Mouse (Mus musculus): ENCODE measurements at regions not wholly inside any gene's neighbourhood (a gene's known extent, or its start where the extent isn't known, plus 50 kb on each side); places are given as distances from the start of the nearest gene placed in this dataset.

DNA sequence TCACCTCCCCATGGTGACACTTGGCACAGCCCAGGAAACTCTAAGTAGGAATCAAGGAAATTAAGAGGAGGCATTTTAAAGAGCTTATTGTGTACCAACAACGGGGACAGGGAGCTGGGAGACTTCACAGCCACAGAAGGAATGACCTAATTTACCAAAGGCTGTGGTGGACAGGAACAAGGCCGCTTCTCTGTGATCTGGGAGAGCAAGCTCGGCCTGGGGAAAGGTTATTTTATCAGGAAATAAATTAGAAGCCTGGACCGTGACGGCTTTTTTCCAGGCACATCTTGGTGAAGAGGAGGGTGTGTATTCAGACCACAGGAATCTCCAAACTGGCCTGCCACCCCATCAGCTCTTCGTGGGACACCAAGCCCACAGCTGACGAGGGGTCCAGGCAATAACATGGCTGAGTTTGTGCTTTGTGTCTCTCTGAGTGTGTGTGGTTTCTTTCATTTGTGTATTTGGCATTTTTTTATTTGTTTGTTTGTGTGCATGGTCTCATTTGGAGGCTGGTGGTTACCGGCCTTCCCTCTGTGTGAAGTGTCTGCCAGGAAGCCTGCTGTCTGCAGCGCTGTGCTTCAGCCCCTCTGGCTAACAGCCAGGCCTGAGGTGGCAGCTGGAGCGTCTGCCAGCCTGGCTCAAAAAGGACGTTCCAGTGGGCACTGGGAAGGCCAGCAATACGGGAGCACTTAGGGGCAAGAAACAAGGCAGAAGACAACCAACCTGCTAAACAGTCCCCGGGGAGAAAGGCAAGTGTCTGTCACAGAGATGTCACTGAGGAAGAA lies 2174.6 kb upstream of the Gm7489 start:
- DNase-seq (ENCODE audit: extremely low spot score in 1 of 2, low spot score in 1 of 2): peak; percentile 5 to 44

DNA sequence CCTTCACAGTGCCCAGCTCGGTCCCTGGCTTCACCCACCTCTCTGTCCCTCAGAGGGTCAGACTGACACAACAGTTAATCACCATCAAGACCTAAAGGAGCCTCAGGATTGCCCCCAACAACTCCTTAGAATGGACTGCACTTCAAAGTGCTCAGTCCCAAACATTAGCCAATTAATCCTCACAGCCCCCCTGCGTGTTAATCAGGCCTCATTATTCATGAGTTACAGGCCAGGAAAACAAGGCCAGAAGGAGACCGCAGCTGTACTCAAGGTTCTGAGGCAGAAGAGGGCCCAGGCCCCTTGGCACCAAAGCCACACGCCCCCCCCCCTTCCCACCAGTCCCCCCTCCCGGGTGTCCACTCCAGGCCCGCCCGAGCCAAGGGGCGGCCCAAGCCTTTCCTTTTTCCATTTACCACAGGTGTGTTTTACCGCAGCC lies 2163.8 kb upstream of the Gm7489 start:
- DNase-seq (ENCODE audit: extremely low spot score in 1 of 2, low spot score in 1 of 2): no peak

DNA sequence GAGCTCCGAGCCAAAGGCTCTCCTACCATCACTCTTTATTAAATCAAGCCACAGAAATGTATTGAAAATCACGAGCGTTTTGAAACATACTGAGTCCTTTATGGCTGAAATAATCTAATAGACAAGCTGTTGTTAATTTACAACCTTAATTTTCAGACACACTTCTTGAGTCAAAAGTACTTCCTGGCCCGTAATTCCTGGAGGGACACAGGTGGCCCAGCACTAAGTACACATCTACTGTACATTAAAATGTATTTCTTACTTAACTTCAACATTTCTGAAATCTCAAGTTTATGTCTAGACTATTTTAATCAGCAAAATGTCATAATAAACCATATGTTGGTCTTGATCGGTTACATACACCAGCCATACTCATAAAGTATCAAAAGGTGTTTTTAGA lies 2163.3 kb upstream of the Gm7489 start:
- no peak for DNase-seq (ENCODE audit: extremely low spot score in 1 of 2, low spot score in 1 of 2)

DNA sequence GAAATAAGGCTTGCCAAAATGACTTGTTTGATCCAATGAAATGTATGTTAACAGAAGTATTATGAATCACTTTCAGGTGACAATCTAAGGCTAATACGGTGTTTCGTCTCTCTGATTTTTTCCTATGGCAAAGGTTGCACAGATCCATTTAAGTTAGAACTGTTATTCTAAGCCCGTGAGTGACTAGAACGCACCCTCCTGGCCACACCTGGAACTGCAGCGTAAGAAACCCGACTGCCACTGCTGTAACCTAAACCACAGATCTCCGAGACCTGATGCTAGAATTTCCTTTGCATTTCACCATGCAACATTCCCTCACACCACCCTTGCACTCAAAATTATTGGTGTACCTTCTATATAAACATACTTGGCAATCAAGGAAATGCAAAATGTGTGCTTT lies 2160.6 kb upstream of the Gm7489 start:
- peak in 1 of 2 experiments; percentile 10 for DNase-seq (ENCODE audit: extremely low spot score in 1 of 2, low spot score in 1 of 2)

DNA sequence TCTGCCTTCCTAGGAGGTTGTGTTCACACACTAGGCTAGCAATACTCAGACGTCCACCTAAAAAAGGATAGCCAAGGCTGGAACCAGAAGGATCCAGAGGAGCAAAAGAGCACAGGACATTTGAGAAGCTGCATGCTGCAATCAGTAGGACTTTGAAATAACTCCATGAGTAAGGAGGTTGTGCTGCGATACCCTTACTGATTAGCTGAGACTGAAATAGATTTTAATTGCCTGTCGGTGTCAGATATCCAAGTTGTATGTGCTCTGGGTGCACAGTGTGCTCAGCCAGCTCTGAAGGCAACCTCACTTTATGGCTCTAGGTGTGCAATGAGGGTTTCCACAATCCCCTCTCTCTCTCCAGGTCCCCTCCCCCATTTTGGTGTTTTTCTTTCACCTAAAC lies 2159.2 kb upstream of the Gm7489 start:
- DNase-seq (ENCODE audit: extremely low spot score in 1 of 2, low spot score in 1 of 2): no peak

DNA sequence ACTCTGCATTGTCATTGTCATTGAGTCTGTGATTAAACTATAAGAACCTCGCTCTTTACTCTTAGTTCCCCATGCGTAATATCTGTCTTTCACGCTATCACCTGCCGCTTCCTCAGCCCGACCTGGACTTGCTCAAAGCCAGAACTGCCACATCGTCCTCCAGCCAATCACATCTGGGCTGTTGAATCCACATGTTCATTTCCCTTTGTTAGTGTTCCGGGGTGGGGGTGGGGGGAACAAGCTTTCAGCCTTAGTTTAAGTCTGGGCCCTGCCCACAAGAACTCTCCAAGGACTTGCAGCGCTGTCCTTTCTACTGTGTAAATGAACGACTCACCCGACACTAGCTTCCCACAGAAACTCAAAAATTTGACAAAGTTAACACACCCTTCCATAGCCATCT lies 2154.6 kb upstream of the Gm7489 start:
- DNase-seq (ENCODE audit: extremely low spot score in 1 of 2, low spot score in 1 of 2): no peak

DNA sequence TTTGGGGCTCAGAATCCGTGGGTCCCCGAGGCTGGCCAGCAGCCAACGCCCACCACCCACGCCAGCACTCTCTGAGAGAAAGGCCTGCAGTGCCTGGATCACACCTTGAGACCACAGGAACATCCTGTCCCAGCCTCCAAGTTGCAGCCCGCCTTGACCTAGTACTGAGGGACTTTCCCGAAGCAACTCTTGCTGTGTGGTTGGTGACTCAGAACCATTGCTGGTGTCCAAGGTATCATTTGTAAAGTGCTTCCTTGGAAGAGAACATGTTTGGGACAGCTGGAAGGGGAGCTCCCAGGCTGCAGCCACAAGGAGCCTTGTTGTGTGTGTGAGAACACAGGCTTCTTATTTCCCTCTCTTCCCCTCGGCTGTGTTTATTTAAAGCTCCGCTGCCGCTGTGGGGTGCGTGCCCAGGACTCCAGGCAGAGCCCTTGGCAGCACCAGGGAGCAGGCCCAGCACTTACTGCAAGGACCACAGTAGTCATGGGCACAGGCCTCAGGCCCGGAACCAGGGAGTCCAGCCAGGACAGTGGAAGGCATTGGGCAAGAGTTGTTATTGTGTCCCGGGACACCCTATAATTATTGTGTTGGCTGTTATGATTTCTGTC lies 2153.8 kb upstream of the Gm7489 start:
- DNase-seq (ENCODE audit: extremely low spot score in 1 of 2, low spot score in 1 of 2): peak; percentile 3 to 24

DNA sequence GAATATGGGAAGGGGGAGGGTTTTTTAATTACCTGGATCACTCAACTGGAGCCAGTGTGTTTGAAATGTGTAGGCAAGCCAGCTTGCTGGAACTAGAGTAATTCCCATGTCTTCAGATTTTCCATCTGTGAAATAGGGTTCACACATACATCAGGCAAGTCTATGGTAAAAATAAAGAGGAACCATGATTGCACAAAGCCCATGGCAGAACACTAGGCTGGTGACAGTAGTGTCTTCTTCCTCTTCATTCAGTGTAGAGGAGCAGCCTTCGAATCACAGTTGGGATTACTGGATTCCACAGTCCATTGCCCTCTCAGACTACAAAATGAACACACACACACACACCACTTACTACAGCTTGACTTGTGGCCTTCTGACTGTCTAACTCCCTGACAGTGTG lies 2150.5 kb upstream of the Gm7489 start:
- no peak for DNase-seq (ENCODE audit: extremely low spot score in 1 of 2, low spot score in 1 of 2)

Data from frontal cortex, adult 2 months (tissue).